Comparison of ENCODE assay signal across 15 mouse cellular contexts in genomic region chr1:42688541-42689125, GRCm38 (mm10). TPM values are rescaled to one million over a fixed set of nuclear protein-coding genes. Genes with fewer than 3 reads are reported as not detected.
DNase-seq lines count a peak whose midpoint lies in the region; ATAC-seq and TF ChIP-seq lines count a peak whose summit lies in the region.
"Had no signal": no experiment of that assay in that cellular context is flagged by ENCODE, and none has a peak within 500 bp of the region (broad histone marks: within the 10 kb centered on the region; RNA-seq: fewer than 3 reads in every experiment).

No protein-coding gene starts in this region.

- H3K4me2 ChIP-seq in forebrain, embryonic 13.5 days: peak overlapping the region; percentile 98
- H3K4me2 ChIP-seq in hindbrain, embryonic 16.5 days (ENCODE audit: low read length): peak overlapping the region; percentile 97
- H3K4me2 ChIP-seq in neural tube, embryonic 11.5 days (ENCODE audit: low read depth): peak overlapping the region; percentile 94
- no peak overlapping the region for H3K4me2 ChIP-seq in lung, postnatal 0 days (replicated peaks; ENCODE audit: low read depth, low read length)

- peaks cover 24% of the 10 kb centered on the region for H3K4me1 ChIP-seq in heart, embryonic 10.5 days
- H3K4me1 ChIP-seq in forebrain, embryonic 13.5 days: peaks cover 56% of the 10 kb centered on the region
- H3K4me1 ChIP-seq in hindbrain, embryonic 16.5 days (ENCODE audit: control insufficient read depth, insufficient read depth, low read depth, low read length): peaks cover 18% of the 10 kb centered on the region
- peaks cover 18% of the 10 kb centered on the region for H3K4me1 ChIP-seq in neural tube, embryonic 11.5 days (ENCODE audit: control insufficient read depth, insufficient read depth, low read length)
- H3K4me1 ChIP-seq in lung, postnatal 0 days (ENCODE audit: insufficient read depth, low read depth, low read length): no peaks in the 10 kb centered on the region

- peaks cover 98% of the 10 kb centered on the region for H3K27me3 ChIP-seq in heart, embryonic 10.5 days (ENCODE audit: insufficient read depth, poor library complexity, severe bottlenecking)
- no peaks in the 10 kb centered on the region for H3K27me3 ChIP-seq in forebrain, embryonic 13.5 days
- no peaks in the 10 kb centered on the region for H3K27me3 ChIP-seq in hindbrain, embryonic 16.5 days (replicated peaks; ENCODE audit: control insufficient read depth, insufficient read depth, low read length)
- H3K27me3 ChIP-seq in neural tube, embryonic 11.5 days (ENCODE audit: control insufficient read depth, insufficient read depth, low read length): peaks cover 19% of the 10 kb centered on the region; the same call in 1 of the 2 replicates
- H3K27me3 ChIP-seq in lung, postnatal 0 days (replicated peaks; ENCODE audit: insufficient read depth, low read length): peaks cover 87% of the 10 kb centered on the region

- no peak overlapping the region for H3K4me3 ChIP-seq in heart, embryonic 10.5 days
- H3K4me3 ChIP-seq in forebrain, embryonic 13.5 days: peak overlapping the region; percentile 99
- H3K4me3 ChIP-seq in hindbrain, embryonic 16.5 days (ENCODE audit: low read length): no peak overlapping the region; the same call in 1 of the 2 replicates
- peak overlapping the region; percentile 95 for H3K4me3 ChIP-seq in neural tube, embryonic 11.5 days (ENCODE audit: low read depth, low read length)
- H3K4me3 ChIP-seq in lung, postnatal 0 days (ENCODE audit: low read depth, low read length): no peak overlapping the region
- H3K4me3 ChIP-seq: heart, adult 2 months; limb, embryonic 10.5 days; myocyte had no signal

- no peak for ATAC-seq in forebrain, embryonic 13.5 days
- no peak for ATAC-seq in hindbrain, embryonic 16.5 days
- ATAC-seq in neural tube, embryonic 11.5 days (ENCODE audit: insufficient read depth, low FRiP score, low TSS enrichment): no peak
- ATAC-seq in lung, postnatal 0 days: no peak

- peak overlapping the region; percentile 96 for H3K9ac ChIP-seq in forebrain, embryonic 13.5 days
- H3K9ac ChIP-seq in hindbrain, embryonic 16.5 days (ENCODE audit: low read depth, low read length): peak overlapping the region; percentile 48; the same call in 1 of the 2 replicates
- peak overlapping the region; percentile 44 for H3K9ac ChIP-seq in neural tube, embryonic 11.5 days (ENCODE audit: low read length)
- H3K9ac ChIP-seq in lung, postnatal 0 days (replicated peaks; ENCODE audit: low read depth): no peak overlapping the region

- no peaks in the 10 kb centered on the region for H3K9me3 ChIP-seq in heart, embryonic 10.5 days
- no peaks in the 10 kb centered on the region for H3K9me3 ChIP-seq in forebrain, embryonic 13.5 days (replicated peaks)
- H3K9me3 ChIP-seq in hindbrain, embryonic 16.5 days (ENCODE audit: control insufficient read depth, low read length): no peaks in the 10 kb centered on the region
- no peaks in the 10 kb centered on the region for H3K9me3 ChIP-seq in neural tube, embryonic 11.5 days (ENCODE audit: control insufficient read depth, low read length)
- no peaks in the 10 kb centered on the region for H3K9me3 ChIP-seq in lung, postnatal 0 days (ENCODE audit: low read length)
- H3K9me3 ChIP-seq: limb, embryonic 10.5 days had no signal

- no peak for TF ChIP-seq EP300 in lung, postnatal 0 days (IDR thresholded peaks at IDR 0.05)

- TF ChIP-seq CTCF in lung, postnatal 0 days (IDR thresholded peaks at IDR 0.05): no peak

- 12% methylated on average over 4 of the region's 4 CpGs for WGBS in heart, embryonic 10.5 days
- WGBS in forebrain, embryonic 13.5 days: 18% methylated on average over 4 of the region's 4 CpGs
- WGBS in hindbrain, embryonic 16.5 days: 11% methylated on average over 4 of the region's 4 CpGs
- 4% methylated on average over 4 of the region's 4 CpGs for WGBS in neural tube, embryonic 11.5 days
- WGBS in lung, postnatal 0 days: 17% methylated on average over 4 of the region's 4 CpGs

- peak; percentile 41 for DNase-seq in heart, embryonic 10.5 days (ENCODE audit: low spot score)
- no peak for DNase-seq in heart, adult 18-20 months
- no peak for DNase-seq in neural tube, embryonic 11.5 days (ENCODE audit: low spot score)
- no peak for DNase-seq in spleen, postnatal 10 days (ENCODE audit: low spot score in 2 of 2)
- no peak for DNase-seq in lung, postnatal 0 days (ENCODE audit: low spot score)
- DNase-seq in right cerebral cortex, adult 18-20 months: no peak
- DNase-seq: adrenal gland, postnatal 10 days; heart, adult 2 months; heart, postnatal 4 days; lung, postnatal 4 days had no signal

- H3K36me3 ChIP-seq in heart, embryonic 10.5 days: no peaks in the 10 kb centered on the region
- no peaks in the 10 kb centered on the region for H3K36me3 ChIP-seq in forebrain, embryonic 13.5 days (ENCODE audit: poor library complexity, severe bottlenecking)
- no peaks in the 10 kb centered on the region for H3K36me3 ChIP-seq in hindbrain, embryonic 16.5 days (ENCODE audit: control insufficient read depth, insufficient read depth, low read length)
- no peaks in the 10 kb centered on the region for H3K36me3 ChIP-seq in neural tube, embryonic 11.5 days (ENCODE audit: control insufficient read depth, insufficient read depth, low read length)
- H3K36me3 ChIP-seq in lung, postnatal 0 days (ENCODE audit: insufficient read depth, low read length): no peaks in the 10 kb centered on the region
- H3K36me3 ChIP-seq: limb, embryonic 10.5 days had no signal

- H3K27ac ChIP-seq in heart, embryonic 10.5 days: no peak overlapping the region
- peak overlapping the region; percentile 100 for H3K27ac ChIP-seq in forebrain, embryonic 13.5 days
- peak overlapping the region; percentile 53 for H3K27ac ChIP-seq in hindbrain, embryonic 16.5 days (ENCODE audit: low read depth, low read length)
- H3K27ac ChIP-seq in neural tube, embryonic 11.5 days (ENCODE audit: low read depth, low read length): no peak overlapping the region
- no peak overlapping the region for H3K27ac ChIP-seq in lung, postnatal 0 days (ENCODE audit: low read length)
- H3K27ac ChIP-seq: heart, adult 2 months; limb, embryonic 10.5 days had no signal

RNA-seq across cellular contexts. Expression of gene Pou3f3, which starts 6.9 kb away (rescaled TPM):
- 0.03 and 0.43 TPM in 2 replicates for polyA plus RNA-seq in heart, embryonic 10.5 days (2016; fragmentation: Nextera tagmentation; extraction: Ambion mirVana)
- under 1 TPM in 1 of 2 experiments, not detected in 1; 0.03 TPM for total RNA-seq in heart, adult 18-20 months (2021)
- 37.1 and 44.2 TPM in 2 replicates for polyA plus RNA-seq in forebrain, embryonic 13.5 days (2015; fragmentation: Nextera tagmentation; extraction: Ambion mirVana)
- 8.4 and 9.5 TPM in 2 replicates for polyA plus RNA-seq in hindbrain, embryonic 16.5 days (2015; fragmentation: Nextera tagmentation; extraction: Ambion mirVana)
- 11.4 and 11.9 TPM in 2 replicates for polyA plus RNA-seq in neural tube, embryonic 11.5 days (2014; fragmentation: Nextera tagmentation; extraction: Ambion mirVana)
- 0.05 and 0.10 TPM in 2 replicates for polyA plus RNA-seq in lung, postnatal 0 days (2015; fragmentation: Nextera tagmentation; extraction: Ambion mirVana)
- total RNA-seq: heart, adult 2 months had no signal
- polyA plus RNA-seq: heart, adult 2 months; limb, embryonic 10.5 days; liver, embryonic 16.5 days; myocyte had no signal

Comparison
In these comparisons a context has a peak if more than half of its experiments do, and no peak if none do; other contexts are left out.
1. H3K27ac ChIP-seq: peak in forebrain, embryonic 13.5 days (single experiment) and hindbrain, embryonic 16.5 days (single experiment); none in heart, embryonic 10.5 days (single experiment), neural tube, embryonic 11.5 days (single experiment) and lung, postnatal 0 days (single experiment).
2. H3K4me3 ChIP-seq: peak in forebrain, embryonic 13.5 days (single experiment) and neural tube, embryonic 11.5 days (single experiment); none in heart, embryonic 10.5 days (single experiment), hindbrain, embryonic 16.5 days (single experiment) and lung, postnatal 0 days (single experiment).